Mouse (Mus musculus): ENCODE measurements around the gene Klhl35. TPM values are rescaled to one million over a fixed set of nuclear protein-coding genes. Genes with fewer than 3 reads are reported as not detected.

Klhl35 gene
- polyA plus RNA-seq, 1 experiment from 2014 or later, result 22.5 TPM

DNA sequence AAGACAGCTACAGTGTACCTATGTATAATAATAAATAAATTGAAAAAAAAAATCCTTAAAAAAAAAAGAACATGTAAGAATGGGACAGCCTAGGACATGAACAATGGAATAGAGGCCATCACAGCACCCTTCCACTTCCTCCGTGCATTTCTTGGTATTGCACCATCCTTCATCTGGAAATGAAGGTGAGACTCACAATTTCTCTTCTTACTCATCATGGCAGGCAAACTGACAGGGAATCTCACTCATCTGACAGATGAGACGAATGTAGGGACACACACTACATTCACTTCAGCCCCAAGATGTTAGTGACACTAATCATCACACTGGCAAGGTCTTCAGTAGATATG, 9.7 kb downstream of the Klhl35 start:
- Histone ChIP-seq H3K4me3 (ENCODE audit: low read depth, low read length) (no peak overlapping the region), H3K9ac (ENCODE audit: low read length) (no peak overlapping the region), H3K27ac (ENCODE audit: low read depth, low read length) (peak overlapping the region; percentile 75), H3K4me1 (ENCODE audit: control insufficient read depth, insufficient read depth, low read length) (0 out of 2 replicates have a peak, but pooled peaks cover 4% of the 10 kb centered on the region), H3K36me3 (ENCODE audit: control insufficient read depth, insufficient read depth, low read length) (peaks cover 37% of the 10 kb centered on the region), H3K9me3 (ENCODE audit: control insufficient read depth, low read length) (no peaks in the 10 kb centered on the region), H3K4me2 (no peak overlapping the region), H3K27me3 (ENCODE audit: control insufficient read depth, insufficient read depth, low read length) (no peaks in the 10 kb centered on the region)
- WGBS, result 86% methylated on average over 2 of the region's 2 CpGs
- ATAC-seq (ENCODE audit: low FRiP score) (peak; percentile 1; the same call in 1 of the 2 replicates), DNase-seq (ENCODE audit: low spot score, missing footprints) (no peak)

- H3K36me3 ChIP-seq (ENCODE audit: control insufficient read depth, insufficient read depth, low read length), result peaks cover 47% of the 10 kb centered on the region
- no peak for ATAC-seq (ENCODE audit: low FRiP score)
Measured at GRCm38 (mm10) chr7:99476558-99477114, 10.8 kb downstream of the Klhl35 start.

GRCm38 (mm10) chr7:99477235-99477634, 11.4 kb downstream of the Klhl35 start:
- Histone ChIP-seq H3K9ac (ENCODE audit: low read length) (no peak overlapping the region), H3K9me3 (ENCODE audit: control insufficient read depth, low read length) (no peaks in the 10 kb centered on the region), H3K4me1 (ENCODE audit: control insufficient read depth, insufficient read depth, low read length) (peaks cover 18% of the 10 kb centered on the region), H3K4me3 (ENCODE audit: low read depth, low read length) (no peak overlapping the region), H3K27me3 (ENCODE audit: control insufficient read depth, insufficient read depth, low read length) (no peaks in the 10 kb centered on the region), H3K36me3 (ENCODE audit: control insufficient read depth, insufficient read depth, low read length) (peaks cover 49% of the 10 kb centered on the region), H3K27ac (ENCODE audit: low read depth, low read length) (no peak overlapping the region), H3K4me2 (no peak overlapping the region)
- ATAC-seq (ENCODE audit: low FRiP score) (no peak), DNase-seq (ENCODE audit: low spot score, missing footprints) (no peak)
- 83% methylated on average over 5 of the region's 5 CpGs for WGBS

More at GRCm38 (mm10) chr7:99476558-99477114, 10.8 kb downstream of the Klhl35 start:
- no peaks in the 10 kb centered on the region for H3K9me3 ChIP-seq (ENCODE audit: control insufficient read depth, low read length)
- DNase-seq (ENCODE audit: low spot score, missing footprints), result no peak
- no peaks in the 10 kb centered on the region for H3K27me3 ChIP-seq (ENCODE audit: control insufficient read depth, insufficient read depth, low read length)
- H3K4me2 ChIP-seq, result no peak overlapping the region
- 43% methylated on average over 3 of the region's 3 CpGs for WGBS
- no peak overlapping the region for H3K9ac ChIP-seq (ENCODE audit: low read length)
- peaks cover 12% of the 10 kb centered on the region for H3K4me1 ChIP-seq (ENCODE audit: control insufficient read depth, insufficient read depth, low read length)
- 0 out of 2 replicates have a peak overlapping the region, but pooled peaks have one; percentile 30 for H3K27ac ChIP-seq (ENCODE audit: low read depth, low read length)
- no peak overlapping the region for H3K4me3 ChIP-seq (ENCODE audit: low read depth, low read length)

GRCm38 (mm10) chr7:99482637-99483036, 16.8 kb downstream of the Klhl35 start:
- H3K27me3 ChIP-seq (ENCODE audit: control insufficient read depth, insufficient read depth, low read length), result no peaks in the 10 kb centered on the region
- peaks cover 21% of the 10 kb centered on the region for H3K4me1 ChIP-seq (ENCODE audit: control insufficient read depth, insufficient read depth, low read length)
- H3K36me3 ChIP-seq (ENCODE audit: control insufficient read depth, insufficient read depth, low read length), result peaks cover 39% of the 10 kb centered on the region
- no peak overlapping the region for H3K27ac ChIP-seq (ENCODE audit: low read depth, low read length)
- DNase-seq (ENCODE audit: low spot score, missing footprints) (no peak), ATAC-seq (ENCODE audit: low FRiP score) (no peak)
- H3K4me2 ChIP-seq, result peak overlapping the region; percentile 58
- WGBS, result 6% methylated on average over 6 of the region's 6 CpGs
- peak overlapping the region; percentile 90 for H3K9ac ChIP-seq (ENCODE audit: low read length)
- no peaks in the 10 kb centered on the region for H3K9me3 ChIP-seq (ENCODE audit: control insufficient read depth, low read length)
- peak overlapping the region; percentile 77 for H3K4me3 ChIP-seq (ENCODE audit: low read depth, low read length)

- H3K4me3 ChIP-seq (ENCODE audit: low read depth, low read length), result peak within 1 kb of the TSS; percentile 77
- no peaks in the 10 kb centered on the region for H3K27me3 ChIP-seq (ENCODE audit: control insufficient read depth, insufficient read depth, low read length)
- H3K4me1 ChIP-seq (ENCODE audit: control insufficient read depth, insufficient read depth, low read length), result peaks cover 21% of the 10 kb centered on the region
- ATAC-seq (ENCODE audit: low FRiP score) (peak; percentile 95), DNase-seq (ENCODE audit: low spot score, missing footprints) (peak; percentile 99)
- no peaks in the 10 kb centered on the region for H3K9me3 ChIP-seq (ENCODE audit: control insufficient read depth, low read length)
- H3K27ac ChIP-seq (ENCODE audit: low read depth, low read length), result peak within 1 kb of the TSS; percentile 46
- peak within 1 kb of the TSS; percentile 90 for H3K9ac ChIP-seq (ENCODE audit: low read length)
- under 1% methylated on average over 44 of the region's 45 CpGs for WGBS
- H3K36me3 ChIP-seq (ENCODE audit: control insufficient read depth, insufficient read depth, low read length), result peaks cover 31% of the 10 kb centered on the region
- peak within 1 kb of the TSS; percentile 58 for H3K4me2 ChIP-seq
Measured at GRCm38 (mm10) chr7:99483271-99483923, 17.6 kb downstream of the Klhl35 start, which contains the start of gene Rps3. Gene Rps3 (minus strand): TSS chr7:99483738.

DNA sequence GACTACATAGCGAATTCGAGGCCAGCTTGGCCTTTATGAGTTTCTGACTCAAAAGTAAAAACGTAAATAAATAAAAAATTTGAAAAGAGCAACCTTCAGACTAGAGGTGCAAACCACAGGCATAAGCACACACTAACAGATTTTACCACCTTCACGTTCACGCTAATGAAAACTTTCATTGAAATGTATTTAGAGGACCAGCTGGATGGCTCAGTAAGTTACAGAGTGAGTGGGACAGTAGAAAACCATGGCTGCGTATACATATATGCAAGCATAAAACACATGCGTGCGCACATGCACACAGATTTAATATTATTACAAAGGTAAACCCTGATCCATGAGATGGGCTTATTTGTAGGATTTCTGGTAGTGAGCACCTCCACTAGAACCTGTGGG, 18.1 kb downstream of the Klhl35 start:
- Histone ChIP-seq H3K27me3 (ENCODE audit: control insufficient read depth, insufficient read depth, low read length) (no peaks in the 10 kb centered on the region), H3K4me1 (ENCODE audit: control insufficient read depth, insufficient read depth, low read length) (peaks cover 21% of the 10 kb centered on the region), H3K9me3 (ENCODE audit: control insufficient read depth, low read length) (no peaks in the 10 kb centered on the region), H3K36me3 (ENCODE audit: control insufficient read depth, insufficient read depth, low read length) (peaks cover 29% of the 10 kb centered on the region), H3K27ac (ENCODE audit: low read depth, low read length) (no peak overlapping the region; the same call in 1 of the 2 replicates), H3K4me2 (peak overlapping the region; percentile 46), H3K4me3 (ENCODE audit: low read depth, low read length) (peak overlapping the region; percentile 77; the same call in 1 of the 2 replicates), H3K9ac (ENCODE audit: low read length) (0 out of 2 replicates have a peak overlapping the region, but pooled peaks have one; percentile 12)
- 48% methylated on average over 8 of the region's 8 CpGs for WGBS
- DNase-seq (ENCODE audit: low spot score, missing footprints) (no peak), ATAC-seq (ENCODE audit: low FRiP score) (peak; percentile 43)

DNA sequence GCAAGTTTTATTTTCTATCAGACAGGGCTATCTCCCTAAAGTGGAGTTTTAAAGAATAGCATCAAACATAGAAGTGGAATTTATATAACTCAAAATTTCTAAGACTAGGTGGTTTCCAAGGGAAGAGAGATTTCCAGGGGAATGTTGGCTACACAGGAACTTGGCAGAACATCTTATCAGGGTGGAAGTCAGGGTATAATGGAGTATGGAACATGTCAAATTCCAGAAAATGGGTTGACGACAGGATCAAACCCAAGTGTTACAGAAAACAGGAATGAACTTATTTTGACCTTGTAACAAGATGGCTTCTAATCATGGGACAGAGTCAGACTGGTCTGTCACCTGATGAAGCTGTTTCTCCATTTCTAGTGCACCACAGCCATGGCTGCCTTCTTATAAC, 18.9 kb downstream of the Klhl35 start:
- H3K4me2 ChIP-seq, result no peak overlapping the region
- 97% methylated on average over 1 of the region's 1 CpGs for WGBS
- no peak overlapping the region for H3K27ac ChIP-seq (ENCODE audit: low read depth, low read length)
- peaks cover 22% of the 10 kb centered on the region for H3K36me3 ChIP-seq (ENCODE audit: control insufficient read depth, insufficient read depth, low read length)
- H3K9me3 ChIP-seq (ENCODE audit: control insufficient read depth, low read length), result no peaks in the 10 kb centered on the region
- peaks cover 21% of the 10 kb centered on the region for H3K4me1 ChIP-seq (ENCODE audit: control insufficient read depth, insufficient read depth, low read length)
- ATAC-seq (ENCODE audit: low FRiP score) (no peak), DNase-seq (ENCODE audit: low spot score, missing footprints) (no peak)
- no peak overlapping the region for H3K4me3 ChIP-seq (ENCODE audit: low read depth, low read length)
- H3K9ac ChIP-seq (ENCODE audit: low read length), result no peak overlapping the region
- H3K27me3 ChIP-seq (ENCODE audit: control insufficient read depth, insufficient read depth, low read length), result no peaks in the 10 kb centered on the region

DNA sequence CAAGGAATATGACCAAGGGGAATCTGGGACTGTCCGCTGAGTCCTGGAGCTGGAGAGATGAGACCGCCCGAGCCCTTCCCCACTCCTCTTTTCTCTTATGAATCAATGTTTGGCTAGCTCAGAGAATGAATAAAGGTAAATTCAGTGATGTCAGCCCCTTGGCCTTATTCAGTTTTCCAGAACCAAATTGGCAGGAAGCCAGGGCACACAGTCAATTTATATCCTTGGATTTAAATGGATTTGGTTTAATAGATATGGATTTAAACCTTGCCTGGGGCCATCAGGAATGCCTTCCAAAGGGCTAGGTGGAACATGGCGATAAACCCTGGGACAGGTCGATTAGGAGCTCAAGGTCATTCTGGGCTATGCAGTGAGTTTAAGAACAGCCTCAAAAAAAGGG, 23.9 kb downstream of the Klhl35 start:
- Histone ChIP-seq H3K4me3 (ENCODE audit: low read depth, low read length) (no peak overlapping the region), H3K4me1 (ENCODE audit: control insufficient read depth, insufficient read depth, low read length) (no peaks in the 10 kb centered on the region), H3K27me3 (ENCODE audit: control insufficient read depth, insufficient read depth, low read length) (no peaks in the 10 kb centered on the region), H3K36me3 (ENCODE audit: control insufficient read depth, insufficient read depth, low read length) (no peaks in the 10 kb centered on the region), H3K4me2 (no peak overlapping the region), H3K9me3 (ENCODE audit: control insufficient read depth, low read length) (no peaks in the 10 kb centered on the region), H3K9ac (ENCODE audit: low read length) (no peak overlapping the region), H3K27ac (ENCODE audit: low read depth, low read length) (no peak overlapping the region)
- 83% methylated on average over 5 of the region's 5 CpGs for WGBS
- no peak for ATAC-seq (ENCODE audit: low FRiP score)
- no peak for DNase-seq (ENCODE audit: low spot score, missing footprints)

DNA sequence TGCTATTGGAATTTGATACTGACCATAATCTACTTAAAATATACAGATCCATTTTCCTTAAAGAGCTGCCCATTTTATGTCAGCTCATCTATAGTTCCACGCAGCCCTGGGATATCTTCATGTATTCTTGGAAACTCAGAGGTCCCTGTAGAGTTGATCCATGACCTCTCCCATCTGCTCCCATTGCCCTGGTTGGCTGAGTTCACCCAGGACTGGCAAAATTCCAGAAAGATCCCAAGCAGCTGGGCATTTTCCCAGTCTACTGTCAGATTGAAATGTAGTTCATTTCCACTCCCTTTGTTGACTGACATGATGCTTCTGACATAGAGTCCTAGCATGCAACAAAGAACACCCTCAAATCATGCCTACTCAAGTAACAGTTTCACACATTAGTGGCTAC, 33.3 kb downstream of the Klhl35 start:
- H3K9ac ChIP-seq (ENCODE audit: low read length), result no peak overlapping the region
- no peaks in the 10 kb centered on the region for H3K9me3 ChIP-seq (ENCODE audit: control insufficient read depth, low read length)
- DNase-seq (ENCODE audit: low spot score, missing footprints) (no peak), ATAC-seq (ENCODE audit: low FRiP score) (no peak)
- H3K4me1 ChIP-seq (ENCODE audit: control insufficient read depth, insufficient read depth, low read length), result no peaks in the 10 kb centered on the region
- H3K4me3 ChIP-seq (ENCODE audit: low read depth, low read length), result no peak overlapping the region
- WGBS, result 76% methylated on average over 1 of the region's 1 CpGs
- no peak overlapping the region for H3K4me2 ChIP-seq
- H3K27me3 ChIP-seq (ENCODE audit: control insufficient read depth, insufficient read depth, low read length), result no peaks in the 10 kb centered on the region
- H3K27ac ChIP-seq (ENCODE audit: low read depth, low read length), result no peak overlapping the region
- no peaks in the 10 kb centered on the region for H3K36me3 ChIP-seq (ENCODE audit: control insufficient read depth, insufficient read depth, low read length)
